Mouse (Mus musculus): ENCODE measurements around the gene Neurog1.

Gene Neurog1

DNA sequence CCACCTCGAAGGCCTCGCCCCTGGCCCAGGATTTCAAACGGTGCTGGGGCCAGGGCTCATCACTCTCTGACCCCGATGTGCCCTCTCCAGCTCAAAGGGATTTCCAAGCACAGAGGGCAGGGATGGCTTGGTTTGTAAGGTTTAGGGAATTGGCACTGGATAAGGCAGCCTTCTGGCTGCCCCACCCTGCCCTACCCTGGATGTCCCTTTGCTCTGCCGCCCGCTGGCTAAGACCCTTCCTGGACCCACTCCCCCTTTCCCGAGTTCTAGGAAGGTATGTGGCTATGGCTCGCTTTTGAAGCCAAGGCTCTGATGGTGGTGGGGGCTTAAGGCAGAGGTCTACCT is 42.9 kb downstream of the Neurog1 start:
- no peak for DNase-seq

DNA sequence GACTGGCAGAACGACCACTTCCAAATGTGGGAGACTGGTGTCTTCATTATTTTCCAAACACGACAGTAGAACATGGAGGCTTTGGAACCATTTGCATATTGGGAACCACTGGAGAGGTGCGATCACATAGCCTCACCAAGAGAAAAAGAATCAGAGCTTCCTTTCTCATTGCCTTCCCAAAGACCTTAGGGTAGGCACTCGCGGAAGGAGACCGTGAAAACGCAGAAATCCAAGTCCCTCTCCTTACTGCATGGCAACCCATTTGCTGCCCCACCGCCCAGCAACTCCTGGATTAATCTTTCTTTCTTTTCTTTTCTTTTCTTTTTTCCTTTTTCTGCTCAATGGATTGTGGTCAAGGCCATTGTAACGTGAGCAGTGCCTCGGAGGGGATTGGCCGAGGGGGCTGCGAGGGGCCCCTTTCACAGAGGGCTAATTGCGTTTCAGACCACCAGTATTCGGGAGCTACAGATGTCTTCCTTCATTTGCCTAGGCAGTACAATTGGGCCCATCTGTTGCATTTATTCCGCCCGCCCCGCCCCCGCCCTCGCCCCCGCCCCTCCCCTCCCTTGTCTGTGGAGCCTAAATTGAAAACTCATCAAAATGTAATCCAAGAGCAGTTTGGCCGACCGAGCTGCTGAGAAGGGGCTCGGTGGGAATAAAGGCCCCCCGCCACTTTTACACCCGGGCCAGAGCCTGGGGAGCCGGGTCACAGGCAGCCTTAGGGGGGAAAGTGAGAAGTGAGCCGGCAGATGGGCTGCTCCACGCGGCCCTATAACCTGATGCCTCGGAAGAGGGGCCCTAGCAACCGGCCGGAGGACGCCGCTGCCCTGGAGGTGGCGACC is 43.5 kb downstream of the Neurog1 start:
- no peak for DNase-seq

Data from thymus, adult 18-20 months (tissue).